Mouse (Mus musculus): ENCODE data around the gene Nos1ap. TPM values are rescaled to one million over a fixed set of nuclear protein-coding genes. Genes with fewer than 3 reads are reported as not detected.

The Nos1ap gene
- total RNA-seq, 2 experiments from 2014 or later = 190 to 195 TPM

DNA sequence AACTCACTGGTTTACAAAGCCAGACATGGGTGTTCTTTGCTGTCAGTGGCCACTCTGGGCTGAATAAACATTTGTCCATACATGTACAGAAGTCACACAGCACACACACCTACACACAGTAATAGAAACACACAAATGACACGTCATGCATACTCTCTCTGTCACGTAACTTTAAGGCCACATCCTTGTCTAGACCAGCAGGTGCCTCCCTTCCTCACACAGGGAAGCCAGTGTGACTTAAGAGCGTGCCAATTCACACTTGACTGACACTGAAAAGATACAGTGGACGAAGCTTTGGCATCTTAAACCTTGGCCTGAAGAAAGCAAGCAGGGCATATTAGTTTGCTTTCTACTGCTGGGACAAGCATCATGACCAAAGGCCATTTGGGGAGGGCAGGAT lies 256.9 kb downstream of the Nos1ap start:
- DNase-seq (ENCODE audit: low spot score in 2 of 2) = no peak
- intact Hi-C loops (cut with DNase I) = no loop called here

DNA sequence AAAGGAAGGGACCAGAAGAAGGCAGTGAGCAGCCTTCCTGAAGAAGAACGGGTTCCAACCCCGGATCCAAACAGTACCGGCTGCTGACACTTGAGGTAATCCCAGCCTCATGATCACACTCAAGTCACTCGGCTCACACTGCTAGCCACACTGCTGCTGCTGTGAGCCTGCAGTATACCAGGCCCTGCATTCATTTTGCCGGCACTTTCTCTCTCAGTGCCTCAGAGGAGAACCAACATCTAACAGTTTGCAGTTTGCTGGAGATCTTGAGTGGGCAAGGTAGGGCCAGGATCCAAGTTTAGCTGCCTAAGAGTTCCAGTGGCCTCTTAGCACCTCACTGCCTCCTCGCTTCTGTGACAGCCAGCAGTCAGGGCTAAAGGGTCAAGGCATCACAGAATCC lies 257.7 kb downstream of the Nos1ap start:
- no peak for DNase-seq (ENCODE audit: low spot score in 2 of 2)
- intact Hi-C loops (cut with DNase I) = no loop called here

DNA sequence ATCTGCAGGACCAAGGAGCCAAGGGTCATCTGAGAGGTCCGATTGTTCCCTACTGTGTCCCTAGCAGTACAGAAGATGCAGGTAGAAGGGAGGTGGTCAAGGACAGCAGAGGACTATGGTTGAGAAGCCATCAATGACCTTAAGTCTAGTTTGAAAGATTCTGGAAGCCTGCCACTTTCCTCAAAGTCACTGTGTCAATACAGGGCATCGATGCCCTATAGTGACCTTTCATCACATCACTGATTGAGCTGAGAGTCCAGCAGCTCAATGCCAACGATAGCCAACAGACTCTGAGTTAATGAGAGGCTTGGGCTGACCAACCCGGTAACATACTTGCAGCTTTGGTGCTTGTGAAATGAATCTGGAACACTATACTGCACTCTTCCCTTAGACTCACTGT lies 264.4 kb downstream of the Nos1ap start:
- no peak for DNase-seq (ENCODE audit: low spot score in 2 of 2)
- intact Hi-C loops (cut with DNase I) = no loop called here

DNA sequence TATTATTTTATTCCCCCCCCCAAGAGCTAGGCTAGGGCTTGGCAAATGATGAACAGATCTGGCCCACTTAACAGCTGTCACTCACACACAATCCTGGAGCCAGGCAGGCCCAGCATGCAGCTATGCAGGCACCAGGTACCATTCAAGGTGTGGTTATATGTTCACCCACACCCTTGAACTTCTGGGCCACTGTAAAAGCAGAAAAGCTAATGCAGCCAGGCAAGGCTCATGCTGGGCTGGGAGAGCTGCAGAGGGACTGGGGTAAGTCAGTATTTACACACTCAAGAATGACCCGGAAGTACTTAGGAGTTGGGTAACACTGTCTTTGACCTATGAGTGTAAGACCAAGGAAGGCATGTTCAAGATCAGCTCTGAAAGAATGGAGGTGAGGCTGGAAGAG lies 265.3 kb downstream of the Nos1ap start:
- DNase-seq (ENCODE audit: low spot score in 2 of 2) = no peak
- intact Hi-C loops (cut with DNase I) = no loop called here

DNA sequence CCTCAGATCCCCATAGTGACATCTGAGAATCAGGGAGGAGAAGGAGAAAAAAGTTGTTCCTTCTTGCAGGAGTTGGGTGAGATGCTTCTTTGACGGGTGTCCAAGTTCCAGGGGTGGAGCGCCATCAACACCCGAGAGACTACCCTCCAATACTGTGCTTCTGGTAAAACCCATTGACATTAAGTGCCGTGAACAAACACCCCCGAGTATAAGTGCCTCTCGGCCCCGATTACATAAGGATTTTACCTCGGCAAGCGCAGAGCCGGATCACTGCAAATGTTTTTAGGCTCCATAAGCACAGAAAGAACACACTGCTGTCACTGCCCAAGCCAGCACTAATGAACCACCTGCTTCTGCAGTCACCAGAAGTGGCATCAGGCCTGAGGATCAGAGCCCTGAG lies 266.7 kb downstream of the Nos1ap start:
- intact Hi-C loops (cut with DNase I) = no loop called here
- DNase-seq (ENCODE audit: low spot score in 2 of 2) = no peak

DNA sequence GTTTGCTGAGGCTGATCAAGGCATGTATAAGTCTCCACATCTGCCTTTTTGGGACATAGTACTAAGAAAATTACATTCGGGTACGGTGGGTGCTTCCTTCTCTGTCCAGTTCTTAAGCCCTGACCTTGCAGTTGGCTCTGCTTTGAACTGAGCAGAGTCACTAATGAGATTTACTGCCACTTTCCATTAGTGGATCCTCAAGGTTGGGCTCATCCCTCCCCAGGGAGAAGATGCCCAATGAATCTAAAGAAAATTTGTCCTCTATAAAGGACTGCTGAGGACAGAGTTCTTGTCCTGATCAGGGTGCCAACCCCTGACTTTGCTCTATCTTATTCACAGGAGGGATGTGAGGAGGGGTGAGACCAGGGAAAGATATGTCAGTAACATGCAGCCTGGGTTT lies 267.6 kb downstream of the Nos1ap start:
- DNase-seq (ENCODE audit: low spot score in 2 of 2) = no peak
- intact Hi-C loops (cut with DNase I) = no loop called here

DNA sequence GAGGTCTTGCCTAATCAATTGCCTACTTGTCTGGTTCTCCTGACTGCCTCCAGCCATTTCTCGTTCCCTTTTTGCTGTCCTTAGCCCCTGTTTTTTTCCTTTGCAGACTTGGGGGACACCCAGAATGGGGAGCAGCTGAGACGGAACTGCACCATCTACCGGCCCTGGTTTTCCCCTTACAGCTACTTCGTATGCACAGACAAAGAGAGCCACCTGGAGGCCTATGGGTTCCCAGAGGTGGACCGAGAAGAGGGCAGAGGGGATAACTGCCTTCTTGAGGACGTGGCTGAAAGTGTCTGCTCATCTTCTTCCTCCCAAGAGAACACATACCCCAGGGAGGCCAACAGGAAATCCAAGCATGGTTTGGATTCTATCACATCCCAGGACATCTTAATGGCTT lies 278.2 kb downstream of the Nos1ap start:
- DNase-seq (ENCODE audit: low spot score in 2 of 2) = no peak
- intact Hi-C loops (cut with DNase I) = no loop called here

DNA sequence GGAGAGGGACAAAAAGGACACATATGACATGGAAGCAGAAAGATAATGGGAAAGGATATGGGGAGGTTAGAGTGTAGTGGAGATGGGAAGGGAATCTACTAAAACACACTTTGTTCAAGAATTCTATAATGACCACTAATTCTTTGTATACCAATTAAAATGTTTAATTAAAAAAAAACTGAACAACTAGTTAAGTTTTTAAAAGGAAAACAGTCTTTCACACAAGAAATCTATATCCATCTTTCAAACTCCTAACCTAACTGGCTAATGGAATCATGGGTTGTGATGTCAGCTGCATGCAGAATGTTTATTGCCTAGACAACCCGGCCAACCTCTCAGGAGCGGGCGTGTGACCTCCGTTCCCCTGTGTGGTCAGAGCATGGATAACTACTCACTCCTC lies 281.2 kb downstream of the Nos1ap start, which contains the start of gene Spata46:
Gene Spata46, plus strand, starts transcription at position 301 of the 400 bp plus-strand sequence.
- intact Hi-C loops (cut with DNase I) = no loop called here
- no peak for DNase-seq (ENCODE audit: low spot score in 2 of 2)

DNA sequence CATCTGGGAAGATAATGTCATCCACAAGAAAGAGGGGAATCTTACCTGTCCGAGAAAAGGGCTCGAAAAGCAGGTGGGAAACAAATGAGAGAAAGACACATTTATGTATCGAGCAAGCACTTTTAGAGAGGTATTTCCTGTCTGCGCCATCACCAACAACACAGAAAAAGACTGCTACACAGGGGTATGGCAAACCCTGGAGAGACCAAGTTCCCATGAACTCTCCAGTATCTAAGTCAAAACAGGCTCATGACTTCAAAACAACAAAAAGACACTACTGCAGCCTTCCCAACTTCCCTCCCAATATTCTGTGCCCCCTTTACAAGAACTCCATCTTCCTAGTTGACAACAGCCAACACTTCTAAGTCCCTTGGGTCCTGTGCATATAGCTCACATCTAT lies 283.4 kb downstream of the Nos1ap start, which contains the start of gene Gm7694:
Gene Gm7694, minus strand, starts transcription at position 101 of the 400 bp plus-strand sequence.
- no peak for DNase-seq (ENCODE audit: low spot score in 2 of 2)
- intact Hi-C loops (cut with DNase I) = no loop called here

DNA sequence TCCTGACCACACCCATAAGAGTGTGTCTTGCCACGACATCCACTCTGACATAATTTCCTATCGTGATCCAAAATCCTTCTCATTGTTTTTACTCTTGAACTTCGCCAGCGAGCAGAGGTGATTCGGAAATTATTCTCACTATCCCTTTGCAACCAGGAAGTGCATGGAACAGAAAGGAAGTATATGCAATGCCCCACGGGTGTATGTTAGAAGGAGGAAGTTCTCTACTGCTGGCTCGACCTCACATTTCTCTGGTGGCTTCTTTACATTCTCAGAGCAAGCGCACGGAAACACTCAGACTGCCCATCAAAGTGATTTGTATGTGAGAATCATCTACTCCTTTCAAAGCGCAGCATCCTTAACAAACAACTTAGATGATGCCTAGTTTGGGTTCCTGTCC lies 284.7 kb downstream of the Nos1ap start:
- intact Hi-C loops (cut with DNase I) = no loop called here
- no peak for DNase-seq (ENCODE audit: low spot score in 2 of 2)

DNA sequence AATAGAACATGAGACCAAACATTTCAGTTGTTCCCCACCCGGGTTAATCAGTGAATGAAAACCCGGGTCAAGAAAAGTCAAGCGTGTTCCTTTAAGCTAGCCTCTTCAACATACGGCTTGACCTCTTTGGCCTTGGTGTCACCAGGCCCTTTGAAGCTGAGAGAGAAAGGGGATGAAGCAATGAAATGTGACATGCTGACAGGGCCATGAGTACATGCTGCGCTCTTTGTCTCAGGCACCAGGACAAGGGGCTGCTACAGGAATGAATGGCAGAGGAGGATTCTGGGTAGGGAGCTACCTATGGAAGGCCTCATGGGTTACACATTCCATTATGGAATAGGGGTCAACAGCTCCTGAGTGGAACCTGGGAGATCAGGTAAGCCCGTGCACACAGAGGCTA lies 286.6 kb downstream of the Nos1ap start:
- intact Hi-C loops (cut with DNase I) = no loop called here

DNA sequence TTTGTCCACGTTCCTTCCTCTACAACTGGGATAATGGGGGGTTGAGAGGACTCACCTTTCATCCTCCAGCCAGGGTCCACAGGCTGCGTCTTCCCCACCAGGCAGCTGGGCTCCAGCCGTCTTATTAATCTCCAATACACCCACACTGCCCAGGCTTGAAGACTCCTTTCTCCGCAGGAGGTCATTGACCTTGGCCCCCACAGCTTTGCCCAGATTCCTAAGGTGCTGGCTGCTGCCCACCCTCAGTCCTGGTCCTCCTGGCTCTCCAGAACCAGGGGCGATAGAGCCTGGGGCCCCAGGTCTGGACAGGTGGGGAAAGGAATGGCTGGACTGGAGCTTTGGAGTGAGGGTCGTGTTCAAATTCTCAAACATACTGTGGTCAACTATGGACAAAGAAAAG lies 287.2 kb downstream of the Nos1ap start:
- intact Hi-C loops (cut with DNase I) = no loop called here
- DNase-seq (ENCODE audit: low spot score in 2 of 2) = no peak

More for the DNA sequence above, 286.6 kb downstream of the Nos1ap start:
- no peak for DNase-seq (ENCODE audit: low spot score in 2 of 2)

DNA sequence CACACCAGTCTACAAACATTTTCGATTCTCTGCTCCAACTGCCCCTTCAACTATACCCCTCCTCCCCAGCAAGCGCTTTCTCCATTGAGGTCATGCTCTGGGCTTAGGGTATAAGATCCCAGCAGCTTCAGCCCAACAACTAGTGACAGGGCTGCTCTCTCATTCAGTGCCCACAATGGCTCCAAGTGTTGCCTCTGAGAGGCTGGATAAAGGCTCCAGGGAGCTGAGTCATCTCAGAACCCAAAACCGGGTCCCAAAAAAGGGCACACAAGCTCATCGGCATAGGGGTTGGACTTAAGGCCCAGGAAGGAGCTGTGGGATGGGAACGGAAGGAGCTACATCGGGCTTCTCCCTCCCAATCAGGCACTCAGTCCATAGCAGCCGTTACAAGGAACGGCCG lies 288.0 kb downstream of the Nos1ap start:
- intact Hi-C loops (cut with DNase I) = no loop called here
- DNase-seq (ENCODE audit: low spot score in 2 of 2) = no peak

DNA sequence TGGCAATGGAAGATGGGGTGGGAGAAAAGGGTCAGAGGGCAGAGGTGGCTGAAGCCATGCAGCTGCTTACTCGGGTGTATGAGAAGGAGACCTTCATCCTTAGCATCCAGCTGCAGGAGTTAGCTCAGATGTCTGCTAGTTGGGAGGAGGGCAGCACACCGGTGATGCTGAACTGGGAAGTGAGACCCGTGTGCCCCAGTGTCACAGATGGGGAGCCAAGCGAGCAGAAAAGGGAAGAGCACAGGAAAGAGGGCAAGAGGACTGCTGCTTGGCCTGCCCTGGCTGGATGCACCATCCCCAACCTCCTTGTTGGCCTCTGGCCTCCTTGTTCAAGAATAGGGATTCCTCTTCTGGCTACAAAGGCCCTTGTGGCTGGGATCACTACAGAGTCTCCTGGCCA lies 290.2 kb downstream of the Nos1ap start:
- intact Hi-C loops (cut with DNase I) = loop anchor here (10.0 kb wide), 1 partner anchor 545 kb away; no protein-coding TSS in a partner anchor
- DNase-seq (ENCODE audit: low spot score in 2 of 2) = no peak

DNA sequence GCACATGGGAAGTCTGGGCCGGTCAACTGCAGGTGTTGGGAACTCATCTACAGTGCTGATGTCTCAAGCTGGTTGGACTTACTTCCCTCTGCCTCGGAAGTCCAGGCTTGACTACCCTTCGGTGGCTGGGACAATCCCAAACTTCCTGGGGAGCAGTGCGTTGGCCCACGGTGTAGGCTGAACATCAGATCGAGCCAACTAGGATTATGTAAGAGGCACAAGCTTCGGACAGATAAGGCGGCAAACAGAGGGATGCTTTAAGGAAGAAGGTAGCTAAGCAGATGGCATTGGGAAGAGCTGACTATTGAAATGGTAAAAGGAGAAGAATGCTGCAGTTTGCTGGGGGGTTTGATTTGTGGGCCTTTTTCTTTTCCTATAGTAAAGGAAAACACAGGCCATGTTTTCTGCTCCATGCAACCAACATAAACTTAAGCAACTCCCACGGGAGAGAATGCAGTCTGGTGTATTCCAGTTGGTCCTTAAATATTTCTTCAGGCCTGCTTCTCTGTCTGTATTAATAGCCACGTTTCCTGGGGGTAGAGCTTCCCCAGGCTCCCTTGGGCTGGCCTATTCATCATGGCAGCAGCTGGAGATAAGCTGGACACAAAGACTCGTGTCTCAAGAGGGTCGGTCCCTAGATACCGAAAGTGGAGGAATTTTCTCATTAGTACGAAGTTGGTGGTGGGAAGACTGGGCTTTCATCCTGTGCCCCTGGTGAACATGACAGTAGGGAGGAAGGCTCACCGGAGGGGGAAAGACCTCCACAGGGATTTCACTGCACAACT lies 294.7 kb downstream of the Nos1ap start:
- intact Hi-C loops (cut with DNase I) = loop anchor here (5.0 to 10.0 kb wide), 2 partner anchors 222 to 550 kb away; no protein-coding TSS in a partner anchor
- peak; percentile 34 to 40 for DNase-seq (ENCODE audit: low spot score in 2 of 2)

DNA sequence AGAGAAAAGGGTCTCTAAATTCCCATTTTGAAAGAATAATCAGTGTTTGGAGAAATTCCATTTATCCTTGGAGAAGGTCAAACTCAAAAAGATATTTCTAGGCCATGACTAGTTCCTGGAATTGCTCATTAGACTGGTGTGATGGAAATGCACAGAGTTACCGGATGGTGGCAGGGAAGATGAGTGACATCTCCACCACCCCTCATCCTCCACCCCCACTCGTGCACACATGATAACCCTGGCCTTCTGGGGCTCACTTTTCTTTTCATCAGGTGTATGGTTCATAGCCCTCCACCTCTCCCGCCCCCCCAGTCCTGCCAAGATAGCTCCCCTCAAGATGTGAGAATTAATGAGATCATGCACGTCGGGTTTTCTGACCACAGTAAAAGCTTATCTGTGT lies 296.4 kb downstream of the Nos1ap start:
- intact Hi-C loops (cut with DNase I) = loop anchor here (5.0 to 10.0 kb wide), 2 partner anchors 224 to 552 kb away; no protein-coding TSS in a partner anchor
- DNase-seq (ENCODE audit: low spot score in 2 of 2) = no peak

DNA sequence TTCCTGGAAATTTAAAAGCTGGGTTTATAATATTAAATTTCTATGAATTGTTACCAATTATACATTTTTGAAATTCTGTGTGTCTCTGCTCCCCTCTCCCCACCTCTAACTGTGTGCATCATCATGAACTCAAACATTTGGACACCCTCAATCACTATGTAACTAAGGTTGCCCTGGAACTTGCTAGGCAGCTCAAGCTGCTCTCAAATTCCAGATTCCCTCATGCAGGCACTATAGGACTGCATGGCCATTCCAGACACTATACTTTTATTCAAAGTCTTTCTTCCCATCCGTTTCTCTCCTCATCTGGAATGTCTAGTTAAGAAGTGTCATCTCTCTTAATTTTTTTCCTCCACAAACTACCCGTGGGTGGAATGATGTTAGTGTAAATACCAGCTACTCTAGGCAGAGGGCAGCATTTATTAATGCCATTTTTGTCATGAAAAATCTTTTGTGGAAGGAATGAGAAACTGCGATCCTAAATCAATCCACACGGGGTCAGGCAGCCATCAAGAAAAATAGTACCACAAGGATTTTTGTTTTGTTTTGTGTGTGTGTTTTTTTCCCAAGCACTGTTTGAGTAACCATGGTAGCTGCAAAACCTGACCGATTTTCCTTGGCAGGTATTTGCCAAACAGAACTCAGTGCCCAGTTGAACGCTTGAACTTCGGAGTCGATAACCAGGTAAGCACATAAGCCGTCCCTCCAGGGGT lies 297.3 kb downstream of the Nos1ap start:
- DNase-seq (ENCODE audit: low spot score in 2 of 2) = peak; percentile 30 to 40
- intact Hi-C loops (cut with DNase I) = loop anchor here (1.0 to 10.0 kb wide), 3 partner anchors 225 to 552 kb away; no protein-coding TSS in a partner anchor

DNA sequence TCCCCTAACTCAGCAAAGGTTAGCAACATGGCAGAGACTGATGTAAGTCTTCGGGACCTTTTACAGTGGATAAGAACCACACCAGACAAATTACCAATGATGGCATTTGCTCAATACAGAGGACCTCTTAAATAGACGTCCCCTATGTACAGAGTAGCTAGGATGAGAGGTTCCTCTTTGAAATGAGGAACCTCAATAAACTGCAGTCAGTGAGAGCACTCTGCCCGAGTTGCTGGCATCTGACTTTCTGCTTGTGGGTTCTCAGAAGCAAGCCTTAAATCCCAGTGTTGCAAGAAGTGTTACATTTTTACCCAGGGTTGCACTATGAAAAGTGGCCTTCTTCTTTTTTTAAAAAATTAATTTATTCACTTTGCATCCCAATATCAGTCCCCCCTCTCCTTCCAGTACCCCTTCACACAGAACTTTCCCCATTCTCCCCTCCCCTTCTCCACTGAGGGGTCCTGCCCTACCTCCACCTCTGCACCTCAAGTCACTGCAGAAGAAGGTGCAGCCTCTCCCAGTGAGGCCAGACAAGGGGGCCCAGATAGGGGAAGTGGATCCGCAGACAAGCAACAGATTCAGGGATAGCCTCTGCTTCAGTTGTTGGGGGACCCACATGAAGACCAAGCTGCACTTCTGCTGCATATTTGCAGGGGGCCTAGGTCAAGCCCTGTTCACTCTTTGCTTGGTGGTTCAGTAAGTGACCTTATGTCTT lies 307.1 kb downstream of the Nos1ap start:
- intact Hi-C loops (cut with DNase I) = no loop called here
- no peak for DNase-seq (ENCODE audit: low spot score in 2 of 2)

DNA sequence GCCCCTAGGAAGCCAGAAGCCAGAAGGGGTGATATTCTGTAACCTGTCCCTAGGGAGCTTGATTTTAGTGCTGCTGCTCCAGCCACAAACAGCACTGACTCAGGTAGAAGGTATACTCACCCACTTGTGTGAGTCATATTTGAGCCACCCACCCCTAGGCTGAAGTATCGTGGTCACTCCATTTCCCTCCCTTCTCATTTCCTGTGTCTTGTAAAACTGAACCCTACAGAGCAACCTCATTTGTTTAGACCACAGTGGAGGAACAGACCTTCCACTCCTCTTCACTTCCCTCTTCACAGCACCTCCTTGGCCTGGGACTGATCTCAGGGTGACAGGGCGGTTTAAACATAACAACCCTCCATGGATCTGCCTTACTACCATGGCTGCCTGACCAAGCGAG lies 312.6 kb downstream of the Nos1ap start, which contains the start of gene Sh2d1b1:
Gene Sh2d1b1, plus strand, starts transcription at position 305 of the 400 bp plus-strand sequence.
- intact Hi-C loops (cut with DNase I) = no loop called here
- DNase-seq (ENCODE audit: low spot score in 2 of 2) = no peak

DNA sequence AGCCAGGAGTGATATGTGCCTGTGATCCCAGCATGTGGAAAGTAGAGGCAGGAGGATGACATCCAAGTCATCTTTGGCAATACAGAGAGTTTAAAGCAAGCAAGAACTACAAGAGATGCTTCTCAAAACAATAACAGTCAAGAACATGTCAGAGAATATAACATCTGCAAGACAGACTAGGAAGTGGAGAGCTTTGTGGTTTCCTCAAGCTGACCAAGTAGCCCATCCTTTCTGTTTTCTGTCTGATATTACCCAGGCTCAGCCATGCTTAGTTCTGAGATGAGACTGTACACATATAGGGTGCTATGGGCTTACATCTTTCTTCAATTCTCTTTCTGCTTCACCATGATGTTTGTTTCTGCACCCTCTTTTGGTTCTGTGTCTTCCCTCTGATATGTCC lies 316.4 kb downstream of the Nos1ap start:
- intact Hi-C loops (cut with DNase I) = no loop called here
- no peak for DNase-seq (ENCODE audit: low spot score in 2 of 2)

Measured in left cerebral cortex, postnatal 36 days (tissue).